Mouse (Mus musculus) 3T3-L1 (cell line): Measurements from ENCODE around the gene Bcl11b.

ENCODE experiments used
- DNase-seq: peaks from one replicate; pipeline ENCODE4 v3.0.0-alpha.2; 2015; ENCODE audit warnings: low read depth, low spot score

Gene Bcl11b

DNA sequence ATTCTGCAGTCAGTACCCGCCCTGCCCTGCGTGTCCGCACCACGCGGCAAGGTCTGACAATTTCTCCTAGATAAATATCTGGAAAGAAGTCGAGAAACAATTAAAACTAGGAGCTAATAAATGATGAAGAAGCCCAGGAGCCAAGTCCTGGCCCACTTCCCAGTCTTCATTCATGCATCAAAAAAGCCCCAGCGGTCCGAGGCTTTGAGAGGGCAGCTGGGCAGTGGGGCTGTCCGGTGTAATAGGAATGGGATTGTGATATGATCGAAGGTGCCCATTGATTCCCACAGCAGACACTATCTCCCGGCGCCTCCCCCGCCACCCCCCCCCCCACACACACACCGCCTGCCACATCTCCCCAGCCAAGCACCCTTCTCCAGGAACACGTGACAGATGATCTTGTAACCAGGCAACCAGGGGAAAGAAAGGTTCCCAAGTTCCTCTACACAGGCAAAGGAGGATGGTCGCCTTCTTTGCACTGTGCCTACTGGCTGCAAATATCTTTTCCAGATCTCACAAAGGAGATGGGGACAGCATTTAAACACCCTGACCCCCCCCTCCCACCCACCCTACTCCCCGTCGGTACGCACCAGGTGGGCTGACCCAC, 68.5 kb downstream of the Bcl11b start:
- DNase-seq: no peak

DNA sequence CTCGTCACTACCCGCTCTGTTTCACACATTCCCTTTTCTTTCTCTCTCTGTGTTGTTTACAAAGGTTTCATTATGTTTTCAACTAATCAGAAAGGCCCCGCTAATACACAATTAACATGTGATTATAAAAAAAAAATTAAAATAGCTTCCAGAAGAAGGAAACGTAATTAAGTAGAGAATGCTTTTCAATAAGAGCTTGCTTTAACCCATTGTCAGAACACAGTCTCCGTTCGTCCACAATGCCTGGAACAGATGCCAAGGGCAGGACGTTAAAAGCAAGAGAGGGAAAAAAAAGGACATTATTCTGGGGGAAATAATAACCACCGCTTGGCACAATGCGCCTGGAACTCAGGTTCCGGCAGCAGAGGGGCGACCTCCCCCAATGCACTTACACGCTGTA, 71.3 kb downstream of the Bcl11b start:
- DNase-seq: no peak

DNA sequence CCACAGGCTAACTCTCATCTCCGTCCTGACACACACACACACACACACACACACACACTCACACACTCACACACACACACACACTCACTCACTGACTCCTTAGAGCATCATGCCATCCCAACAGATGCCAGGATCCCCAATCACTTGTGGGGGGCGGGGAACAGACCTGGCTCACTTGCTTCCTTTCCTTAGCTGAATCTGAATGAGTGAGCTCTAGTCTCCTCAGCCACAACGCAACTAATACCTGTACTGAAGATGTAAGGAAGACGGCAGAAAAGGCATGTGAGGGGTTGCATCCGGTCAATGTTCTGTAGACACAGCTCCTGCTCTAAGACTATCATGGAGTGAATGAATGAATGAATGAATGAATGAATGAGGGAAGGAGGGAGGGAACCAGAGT, 71.9 kb downstream of the Bcl11b start:
- no peak for DNase-seq

DNA sequence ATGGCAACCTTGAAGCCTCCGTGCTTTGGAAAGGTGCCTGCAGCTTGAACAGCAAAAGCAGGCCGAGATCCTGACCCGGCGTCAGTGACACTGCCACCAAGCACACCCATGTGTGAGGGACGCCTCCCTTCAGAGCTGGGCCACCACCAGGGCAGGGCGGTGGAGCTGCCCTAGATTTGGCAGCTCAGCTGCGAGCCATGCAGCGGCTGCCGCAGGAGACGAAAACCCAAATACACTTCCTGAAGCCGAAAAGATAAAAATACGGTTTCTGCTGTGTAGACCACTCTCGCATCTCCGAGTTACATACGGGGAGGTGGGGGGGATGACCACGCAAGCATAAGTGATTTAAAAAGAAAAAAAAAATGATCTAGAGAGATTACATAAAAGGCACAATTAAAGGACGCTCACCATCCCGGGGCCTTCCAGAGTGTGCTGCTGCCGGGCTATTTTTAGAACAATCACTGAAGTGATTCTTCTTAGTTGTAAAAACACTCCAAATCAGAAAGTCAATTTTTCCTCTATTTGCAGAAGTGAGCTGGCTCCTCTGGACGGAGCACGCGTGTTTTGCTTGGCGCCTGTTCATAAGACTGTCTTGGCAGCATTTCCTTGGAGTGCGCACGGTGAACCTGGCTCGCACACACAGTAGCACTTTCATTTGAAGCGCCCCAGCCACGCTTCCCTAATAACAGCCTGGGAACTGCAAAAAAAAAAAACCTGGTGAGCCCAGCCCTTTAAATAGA, 72.6 kb downstream of the Bcl11b start:
- DNase-seq: peak; percentile 13

DNA sequence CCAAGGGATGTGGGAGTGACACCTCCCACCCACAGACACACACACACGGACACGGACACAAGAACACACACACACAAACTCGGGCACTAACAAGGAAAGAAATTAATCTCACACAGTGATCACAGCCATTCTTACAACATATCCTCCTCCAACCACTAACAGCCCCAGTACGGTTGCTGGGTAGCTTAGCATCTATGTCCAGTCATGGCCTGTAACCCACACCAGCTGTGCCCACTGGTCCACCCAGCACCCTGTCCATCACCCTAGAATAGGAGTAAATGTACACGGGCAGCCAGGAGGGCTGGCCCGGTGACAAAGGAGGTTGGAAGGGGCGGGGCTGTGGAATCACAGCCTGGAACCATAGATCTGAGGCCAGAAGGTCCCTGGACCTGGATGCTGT, 74.5 kb downstream of the Bcl11b start:
- no peak for DNase-seq

- DNase-seq: no peak
Measured at GRCm38 (mm10) chr12:107928464-107928901, 74.9 kb downstream of the Bcl11b start.

GRCm38 (mm10) chr12:107927961-107928431, 75.4 kb downstream of the Bcl11b start:
- DNase-seq: no peak

- no peak for DNase-seq
Measured at GRCm38 (mm10) chr12:107926074-107926855, 77.1 kb downstream of the Bcl11b start.

DNA sequence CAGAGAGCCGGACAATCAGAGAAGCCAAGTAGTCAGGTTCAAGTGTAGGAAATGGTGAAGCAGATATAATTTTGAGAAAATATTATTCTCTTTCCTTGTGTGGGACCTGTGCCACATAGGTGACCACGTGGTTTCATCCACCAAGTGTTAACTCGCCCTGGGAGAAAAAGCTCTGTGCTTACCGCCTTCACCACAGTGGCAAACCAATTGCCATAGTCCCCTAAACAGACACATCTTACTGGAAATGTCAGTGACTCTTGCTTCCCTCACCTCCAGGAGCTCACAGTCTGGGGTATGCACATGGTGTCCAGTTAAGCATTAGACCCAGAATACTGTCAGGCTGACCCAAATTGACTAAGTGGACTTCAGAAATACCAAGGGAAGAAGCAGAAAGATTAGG, 78.7 kb downstream of the Bcl11b start:
- DNase-seq: no peak

- no peak for DNase-seq
Measured at GRCm38 (mm10) chr12:107923963-107924362, 79.4 kb downstream of the Bcl11b start.

DNA sequence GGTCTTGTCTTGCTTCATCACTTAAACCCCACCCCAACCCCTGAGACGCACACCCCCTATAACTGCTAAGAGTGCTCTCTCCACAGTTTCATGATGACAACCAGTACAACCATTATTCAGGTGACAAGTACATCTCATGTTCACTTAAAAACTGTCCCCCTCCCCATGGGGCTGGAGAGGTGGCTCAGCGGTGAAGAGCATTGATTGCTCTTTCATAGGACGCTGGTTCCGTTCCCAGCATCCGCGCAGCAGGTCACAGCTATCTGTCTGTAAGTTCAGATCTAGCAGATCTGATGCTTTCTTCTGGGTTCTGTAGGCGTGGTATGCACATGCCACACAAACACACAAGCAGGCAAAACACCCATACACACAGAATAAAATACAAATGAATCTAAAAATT, 81.2 kb downstream of the Bcl11b start:
- DNase-seq: no peak

DNA sequence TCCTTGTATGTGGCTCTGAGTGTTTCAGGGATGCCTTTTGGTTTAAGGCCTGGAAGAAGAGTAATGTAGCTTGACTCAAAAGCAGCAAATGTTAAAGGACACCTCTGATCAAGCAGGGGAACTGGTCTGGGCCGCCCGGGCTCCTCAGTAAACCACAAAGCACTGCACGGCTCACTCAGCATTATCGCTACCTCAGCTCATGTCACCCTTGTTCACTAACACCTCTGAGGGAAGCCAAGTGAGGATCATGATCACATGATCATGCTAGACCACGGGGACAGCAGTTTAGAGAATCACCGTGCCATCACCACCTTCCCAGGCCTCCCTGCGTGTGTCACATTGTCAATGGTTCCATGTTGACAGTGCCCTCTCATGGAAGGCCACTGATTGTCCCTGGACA, 81.8 kb downstream of the Bcl11b start:
- DNase-seq: no peak

DNA sequence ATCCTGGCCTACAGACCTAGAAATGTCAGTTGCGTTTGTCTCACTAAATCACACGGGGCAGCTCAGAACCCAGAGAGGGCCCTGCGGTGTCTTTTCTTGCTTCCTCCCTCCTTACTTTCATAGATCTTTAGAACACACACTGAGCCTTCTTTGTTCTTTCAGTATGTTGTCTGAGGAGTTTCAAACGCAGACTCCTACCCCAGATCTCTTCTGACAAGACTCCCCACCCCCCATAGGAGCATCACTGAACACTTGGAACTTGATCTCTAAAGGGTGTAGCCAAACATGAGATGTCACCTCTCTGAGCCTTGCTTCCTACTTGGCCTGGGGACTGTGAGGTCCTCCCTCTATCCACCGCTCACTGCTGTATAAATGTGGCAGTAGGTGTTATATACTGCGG, 82.2 kb downstream of the Bcl11b start:
- no peak for DNase-seq

- no peak for DNase-seq
Measured at GRCm38 (mm10) chr12:107920716-107921115, 82.7 kb downstream of the Bcl11b start.

- DNase-seq: no peak
Measured at GRCm38 (mm10) chr12:107920076-107920475, 83.3 kb downstream of the Bcl11b start.

DNA sequence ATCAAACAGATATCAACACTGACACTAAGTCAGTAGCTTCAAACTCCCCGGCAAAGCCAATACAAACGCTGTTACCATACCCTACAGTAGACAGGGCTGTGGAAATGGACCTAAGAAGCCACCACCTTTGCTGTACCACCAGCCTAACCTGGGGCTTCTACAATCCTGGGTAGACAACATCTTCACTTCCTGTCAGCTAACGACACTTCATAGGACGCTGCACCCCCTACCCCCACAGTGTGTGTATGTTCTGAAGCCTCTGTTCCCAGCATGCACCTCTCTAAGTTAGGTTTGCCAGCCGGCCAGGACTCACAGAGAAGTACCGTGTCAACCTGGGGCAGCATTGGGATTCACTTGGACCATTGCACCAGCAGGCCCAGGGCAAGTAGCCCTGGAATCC, 84.6 kb downstream of the Bcl11b start:
- no peak for DNase-seq

DNA sequence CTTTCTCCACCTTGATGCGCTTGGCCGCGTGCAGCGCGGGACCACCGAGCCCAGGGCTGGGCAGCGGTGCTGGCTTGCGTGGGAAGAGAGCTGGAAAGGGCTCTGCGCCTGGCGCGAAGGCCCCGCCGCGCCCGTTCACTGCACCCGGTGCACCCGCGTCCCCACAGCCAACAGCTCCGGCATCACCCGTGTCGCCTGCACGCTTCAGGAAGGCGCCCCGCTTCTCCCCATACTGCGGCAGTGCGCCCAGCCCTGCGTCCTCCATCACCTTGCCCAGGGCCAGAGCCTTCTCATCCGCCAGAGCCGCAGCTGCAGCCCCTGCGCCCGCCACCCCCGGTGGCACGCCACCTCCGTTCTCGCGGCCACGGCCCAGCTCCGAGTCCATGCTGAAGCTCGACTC, 87.4 kb downstream of the Bcl11b start:
- DNase-seq: no peak

- no peak for DNase-seq
Measured at GRCm38 (mm10) chr12:107915396-107915795, 88.0 kb downstream of the Bcl11b start.

GRCm38 (mm10) chr12:107908826-107909225, 94.6 kb downstream of the Bcl11b start:
- DNase-seq: no peak

GRCm38 (mm10) chr12:107905333-107905732, 98.1 kb downstream of the Bcl11b start:
- DNase-seq: no peak

- DNase-seq: no peak
Measured at GRCm38 (mm10) chr12:107904457-107904856, 98.9 kb downstream of the Bcl11b start.

DNA sequence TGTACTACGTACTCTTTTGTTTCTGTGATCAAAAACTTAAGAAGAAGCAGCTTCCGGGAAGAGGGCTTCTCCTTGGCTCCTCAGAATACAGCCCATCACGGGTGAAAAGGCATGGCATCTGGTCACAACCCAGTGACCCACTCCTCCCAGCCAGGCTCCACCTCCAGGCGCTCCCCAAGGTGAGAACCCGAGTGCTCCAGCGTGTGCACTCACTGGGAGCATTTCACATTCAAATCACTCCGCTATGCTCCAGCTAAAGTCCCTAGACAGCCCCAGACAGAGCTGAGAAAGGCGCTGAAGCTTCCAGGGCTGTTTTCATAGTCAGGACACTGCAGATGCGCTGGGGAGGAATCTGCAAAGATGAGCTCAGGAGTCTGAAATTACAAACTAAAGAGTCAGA, 99.5 kb downstream of the Bcl11b start:
- DNase-seq: no peak

DNA sequence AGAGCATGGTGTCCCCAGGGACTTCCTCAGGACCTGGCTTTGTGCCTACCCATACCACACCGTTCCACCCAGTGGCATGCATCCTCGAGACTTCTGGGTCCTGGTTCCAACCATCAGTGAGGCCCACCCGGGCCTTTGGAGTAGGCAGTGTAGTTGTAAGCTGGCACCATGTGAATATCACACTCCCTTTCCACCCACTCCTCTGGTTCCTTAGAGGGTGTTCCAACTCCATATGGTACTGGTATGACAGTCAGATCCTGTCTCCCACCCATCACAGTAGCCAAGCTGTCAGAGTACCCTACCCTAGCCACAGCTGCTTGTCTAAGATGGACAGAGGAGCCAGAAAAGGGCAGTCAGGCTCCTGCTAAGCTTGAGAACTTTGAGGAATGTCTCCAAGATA, 112.0 kb downstream of the Bcl11b start:
- no peak for DNase-seq
